Mouse (Mus musculus) G1E-ER4 (cell line): ENCODE measurements around the gene Sfmbt2. TPM values are rescaled to one million over a fixed set of nuclear protein-coding genes. Genes with fewer than 3 reads are reported as not detected.

Experiments used
- GATA1 ChIP-seq: IDR thresholded peaks from one replicate; pipeline ENCODE4 v1.8.0; 2012; ENCODE audit warnings: low read length, inconsistent platforms
- polyA plus RNA-seq: library from polyadenylated mRNA; stranded (reverse); fragments of >175 nt; gene quantifications from 2 replicates; pipeline ENCODE4 v1.2.3, GENCODE M21; 2012

The Sfmbt2 gene
- polyA plus RNA-seq, result 19.5 and 28.4 TPM in 2 replicates

GRCm38 (mm10) chr2:10370176-10370575, at the start of gene Sfmbt2:
TSS of gene Sfmbt2 (plus strand) at chr2:10370510.
- no peak for TF ChIP-seq GATA1

- no peak for TF ChIP-seq GATA1
These were observed 49.2 kb upstream of the Sfmbt2 start for GRCm38 (mm10) chr2:10321093-10321492.

GRCm38 (mm10) chr2:10323173-10323572, 47.1 kb upstream of the Sfmbt2 start:
- TF ChIP-seq GATA1, result no peak

- TF ChIP-seq GATA1, result no peak
These were observed 45.3 kb upstream of the Sfmbt2 start for GRCm38 (mm10) chr2:10324980-10325379.

- TF ChIP-seq GATA1, result no peak
These were observed 40.1 kb upstream of the Sfmbt2 start for GRCm38 (mm10) chr2:10330216-10330615.

GRCm38 (mm10) chr2:10334299-10334698, 36.0 kb upstream of the Sfmbt2 start:
- no peak for TF ChIP-seq GATA1

- no peak for TF ChIP-seq GATA1
These were observed 35.2 kb upstream of the Sfmbt2 start for GRCm38 (mm10) chr2:10335037-10335608.

- no peak for TF ChIP-seq GATA1
These were observed 30.3 kb upstream of the Sfmbt2 start for GRCm38 (mm10) chr2:10340022-10340421.

- no peak for TF ChIP-seq GATA1
These were observed 26.8 kb upstream of the Sfmbt2 start for GRCm38 (mm10) chr2:10343523-10343922.

- no peak for TF ChIP-seq GATA1
These were observed 23.1 kb upstream of the Sfmbt2 start for GRCm38 (mm10) chr2:10347193-10347592.

- no peak for TF ChIP-seq GATA1
These were observed 22.3 kb upstream of the Sfmbt2 start for GRCm38 (mm10) chr2:10348036-10348435.

GRCm38 (mm10) chr2:10350266-10350810, 20.0 kb upstream of the Sfmbt2 start:
- TF ChIP-seq GATA1, result no peak

- no peak for TF ChIP-seq GATA1
These were observed 19.2 kb upstream of the Sfmbt2 start for GRCm38 (mm10) chr2:10351125-10351524.

GRCm38 (mm10) chr2:10352887-10353286, 17.4 kb upstream of the Sfmbt2 start:
- TF ChIP-seq GATA1, result no peak

GRCm38 (mm10) chr2:10353889-10354288, 16.4 kb upstream of the Sfmbt2 start:
- no peak for TF ChIP-seq GATA1

- TF ChIP-seq GATA1, result no peak
These were observed 10.4 kb upstream of the Sfmbt2 start for GRCm38 (mm10) chr2:10359861-10360260.

- TF ChIP-seq GATA1, result no peak
These were observed 5.2 kb upstream of the Sfmbt2 start for GRCm38 (mm10) chr2:10365081-10365480.
